Mouse (Mus musculus) kidney, postnatal 14 days (tissue): ENCODE measurements at regions not wholly inside any gene's neighbourhood (a gene's known extent, or its start where the extent isn't known, plus 50 kb on each side); places are given as distances from the start of the nearest gene placed in this dataset.
"Not testable (repeated sequence)": the region's sequence is repeated elsewhere in the genome, so short reads cannot be mapped to it uniquely, and the experiment has no call there.

ENCODE experiments used
- DNase-seq: peaks from one replicate; pipeline ENCODE4 v3.0.0; 2022; ENCODE audit warnings: mixed read lengths

DNA sequence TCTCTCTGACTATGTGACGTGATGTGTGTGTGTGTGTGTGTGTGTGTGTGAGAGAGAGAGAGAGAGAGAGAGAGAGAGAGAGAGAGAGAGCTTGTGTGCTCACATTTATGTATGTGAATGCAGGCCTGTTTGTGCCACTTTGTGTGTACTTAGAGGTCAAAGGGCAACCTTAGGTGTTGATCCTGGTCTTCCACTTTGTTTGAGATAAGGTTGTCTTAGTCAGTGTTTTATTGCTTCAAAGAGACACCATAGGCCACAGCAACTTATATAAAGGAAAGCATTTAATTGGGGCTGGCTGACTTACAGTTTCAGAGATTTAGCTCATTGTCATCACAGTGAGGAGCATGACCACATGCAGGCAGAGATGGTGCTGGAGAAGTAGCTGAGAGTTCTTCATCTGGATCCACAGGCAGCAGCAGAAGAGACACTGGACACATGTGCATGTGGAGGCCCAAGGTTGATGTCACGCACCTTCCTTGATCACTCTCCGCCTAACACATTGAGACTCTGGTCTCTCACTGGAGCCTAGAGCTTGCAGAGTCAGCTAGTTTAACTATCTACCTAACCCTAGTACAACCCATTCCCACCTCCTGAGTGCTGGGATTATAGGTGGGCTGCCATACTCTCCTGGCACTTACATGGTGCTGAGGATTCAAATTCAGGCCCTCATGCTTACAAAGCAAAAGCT, 85.9 kb upstream of the Eif4g2 start:
- not testable (repeated sequence) for DNase-seq

DNA sequence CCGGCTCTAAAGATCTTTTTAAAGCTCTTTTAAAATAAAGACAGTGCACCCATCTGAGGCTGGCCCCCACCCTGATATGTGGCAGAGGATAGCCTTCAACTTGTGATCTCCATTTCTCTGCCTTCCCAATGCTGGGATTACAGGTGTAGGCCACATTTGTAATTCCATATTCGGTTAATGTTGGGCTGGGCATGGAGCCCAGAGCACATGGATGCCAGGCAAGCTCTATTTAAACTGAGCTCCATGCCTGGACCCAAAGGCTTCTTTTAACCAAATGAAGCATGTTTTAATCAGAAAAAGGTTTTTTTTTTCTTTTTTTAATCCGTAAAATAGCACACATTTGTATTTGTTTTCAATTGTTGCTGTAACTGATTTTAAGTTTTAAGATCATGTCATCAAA, 82.2 kb upstream of the Eif4g2 start:
- no peak for DNase-seq

GRCm38 (mm10) chr7:111164276-111164675, 81.4 kb upstream of the Eif4g2 start:
- no peak for DNase-seq

- DNase-seq, result no peak
Observed at GRCm38 (mm10) chr7:111163861-111164260, 81.0 kb upstream of the Eif4g2 start.

DNA sequence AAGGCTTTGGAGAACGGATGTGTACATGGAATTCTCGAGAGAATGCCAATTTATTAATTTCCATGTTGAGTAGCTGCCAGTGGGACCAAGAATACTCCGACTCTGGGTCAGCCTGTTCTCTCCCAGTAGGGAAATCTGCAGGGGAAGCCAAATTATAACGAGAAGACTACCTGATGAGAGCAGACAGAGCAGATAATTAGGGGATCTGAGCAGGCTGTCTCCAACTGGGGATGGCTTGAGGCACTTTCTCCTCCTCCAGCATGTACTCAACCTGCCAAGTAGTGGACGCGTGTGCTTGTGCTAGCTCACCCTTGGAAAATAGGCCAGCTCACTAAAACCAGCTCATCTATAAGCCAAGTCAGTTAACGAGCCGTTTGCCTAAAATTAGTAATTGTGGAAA, 80.5 kb upstream of the Eif4g2 start:
- DNase-seq, result no peak

GRCm38 (mm10) chr7:111158791-111159286, 76.0 kb upstream of the Eif4g2 start:
- no peak for DNase-seq

DNA sequence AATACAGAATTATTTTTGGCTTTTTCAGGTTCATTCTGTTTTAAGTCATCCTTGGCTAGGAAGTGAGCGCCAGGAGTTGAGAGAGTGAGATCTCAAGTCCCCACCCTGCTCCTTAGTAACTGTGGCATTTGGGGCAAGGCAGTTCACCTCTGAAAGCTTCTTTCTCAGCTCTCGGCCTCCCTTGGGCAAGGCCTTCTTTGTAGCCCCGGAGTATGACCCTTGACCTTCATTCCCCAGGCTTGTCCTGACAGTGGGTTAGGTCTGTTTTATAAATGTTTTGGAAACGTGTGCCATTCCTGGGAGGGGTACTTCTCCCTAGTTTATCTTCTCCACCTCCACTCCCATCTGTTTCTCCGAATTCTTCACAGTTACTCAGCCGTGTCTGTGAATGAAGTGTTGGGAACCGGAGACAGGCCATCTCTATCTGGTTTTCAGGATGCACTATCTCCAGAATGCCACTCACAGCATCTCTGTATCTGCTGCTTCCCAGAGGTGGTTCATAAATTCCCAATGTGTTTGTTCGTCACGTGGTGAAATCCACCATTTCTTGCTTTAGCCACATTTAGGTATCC, 75.0 kb upstream of the Eif4g2 start:
- DNase-seq, result no peak

DNA sequence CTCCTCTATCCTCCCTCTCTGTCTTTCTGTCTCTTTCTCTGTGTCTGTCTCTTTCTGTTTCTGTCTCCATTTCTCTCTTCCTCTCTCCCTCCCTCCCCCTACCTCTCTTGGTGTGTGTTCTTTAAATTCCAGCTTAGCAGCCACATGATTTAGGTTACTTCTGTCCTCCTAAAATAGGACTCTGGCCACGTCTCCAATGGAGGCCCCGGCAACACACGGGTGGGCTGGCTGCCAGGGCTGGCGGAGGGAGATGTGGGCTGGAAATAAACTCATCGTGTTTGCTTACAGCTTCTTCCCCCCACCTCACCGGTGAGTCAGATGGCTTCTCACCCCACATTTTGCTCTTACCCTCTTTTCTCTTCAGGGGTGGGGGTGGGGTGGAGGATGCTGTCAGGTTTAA, 74.5 kb upstream of the Eif4g2 start:
- peak; percentile 57 for DNase-seq

GRCm38 (mm10) chr7:111156472-111157231, 73.8 kb upstream of the Eif4g2 start:
- peak; percentile 52 for DNase-seq

- no peak for DNase-seq
Observed at GRCm38 (mm10) chr7:111155995-111156394, 73.2 kb upstream of the Eif4g2 start.

GRCm38 (mm10) chr7:111154217-111154616, 71.4 kb upstream of the Eif4g2 start:
- DNase-seq, result no peak

DNA sequence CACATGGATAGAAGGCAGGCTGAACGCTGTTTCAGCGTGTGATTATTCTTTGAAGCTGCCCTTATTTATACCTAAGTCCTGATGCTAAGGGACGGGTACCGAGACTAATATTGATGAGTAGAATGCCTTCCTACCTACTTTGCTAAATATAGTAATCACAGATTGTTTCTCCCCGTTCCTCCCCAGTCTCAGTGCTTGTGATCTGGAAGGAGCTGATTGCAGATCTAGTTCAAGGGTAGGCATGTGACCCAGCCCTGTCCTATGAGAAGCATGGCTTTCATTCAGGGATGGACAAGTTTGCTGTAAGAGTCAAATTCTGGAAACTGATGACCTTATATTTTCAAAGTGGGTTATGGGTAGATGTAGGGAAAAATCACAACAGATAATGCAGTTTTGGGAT, 67.7 kb upstream of the Eif4g2 start:
- no peak for DNase-seq

DNA sequence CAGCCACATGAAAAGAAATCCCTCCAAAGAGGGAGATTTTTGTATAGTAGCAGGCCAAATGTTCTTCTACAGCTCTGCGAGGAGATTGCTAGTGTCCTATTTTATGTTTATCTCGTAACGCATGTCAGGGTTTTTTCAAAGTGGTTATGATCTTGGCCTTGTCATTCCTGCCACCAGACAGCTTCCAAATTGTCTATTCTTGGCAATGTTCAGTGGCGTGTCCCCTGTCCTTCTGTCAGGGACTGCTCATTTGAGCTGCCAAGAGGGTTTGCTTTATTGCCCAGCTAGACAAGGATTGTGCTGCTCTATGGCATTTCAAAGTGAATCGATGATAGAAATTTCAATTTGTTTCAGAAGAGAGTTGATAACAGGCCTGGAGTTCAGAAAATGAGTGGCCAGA, 67.3 kb upstream of the Eif4g2 start:
- no peak for DNase-seq

DNA sequence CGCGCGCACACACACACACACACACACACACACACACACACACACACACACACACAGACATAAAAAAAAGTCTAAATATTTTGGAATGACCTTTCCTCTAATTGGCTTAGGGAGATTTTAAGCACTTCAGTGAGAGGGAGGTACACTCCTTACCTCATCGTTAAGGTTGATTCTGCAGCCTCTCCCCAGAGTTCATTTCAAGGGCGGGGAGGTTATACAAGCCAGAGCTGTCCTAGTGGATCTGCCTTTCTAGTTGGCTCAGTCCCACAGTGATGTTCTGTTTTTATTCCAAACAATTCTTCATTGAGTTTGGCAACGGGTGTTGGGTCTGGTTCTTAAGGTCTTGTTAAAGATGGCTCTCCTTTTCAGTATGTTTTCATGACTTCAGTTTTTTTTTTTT, 64.8 kb upstream of the Eif4g2 start:
- DNase-seq, result no peak

DNA sequence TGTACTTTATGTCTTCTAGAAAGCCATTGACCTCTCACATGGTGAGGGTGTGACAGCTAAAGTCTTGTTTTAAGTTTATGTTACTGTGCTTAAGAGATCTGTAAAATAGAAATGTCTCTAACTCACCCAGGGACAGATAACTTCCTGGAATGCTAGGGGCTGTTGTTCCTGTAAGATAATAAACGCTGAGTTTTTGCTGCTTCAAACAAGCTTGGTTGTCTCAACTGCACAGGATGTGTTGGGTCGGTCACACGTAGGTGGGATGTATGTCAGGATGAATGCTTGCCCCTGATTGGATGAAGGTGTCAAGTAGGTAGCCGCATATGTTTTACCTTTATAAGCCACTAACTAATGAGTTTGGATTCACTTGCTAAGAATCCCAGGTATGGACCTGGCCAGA, 63.8 kb upstream of the Eif4g2 start:
- DNase-seq, result no peak

DNA sequence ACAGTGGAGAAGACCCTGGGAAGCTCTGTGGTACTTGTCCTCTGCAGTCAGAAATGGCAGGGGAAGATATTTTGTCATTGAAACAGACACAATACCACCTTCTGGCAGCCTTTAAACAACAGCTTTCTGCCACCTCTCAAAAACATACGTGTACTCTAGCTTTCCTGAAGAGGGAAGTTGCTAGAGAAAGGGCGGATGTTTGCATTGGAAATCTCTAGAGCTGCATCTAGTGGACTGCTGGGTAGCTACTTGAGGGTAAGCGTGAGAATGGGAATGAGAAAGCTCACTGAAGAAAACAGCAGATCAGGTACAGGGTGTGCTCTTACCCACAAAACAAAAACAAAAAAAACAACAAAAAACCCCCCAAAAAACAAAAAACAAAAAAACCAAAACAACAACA, 61.4 kb upstream of the Eif4g2 start:
- DNase-seq, result no peak

- no peak for DNase-seq
Observed at GRCm38 (mm10) chr7:111141285-111141965, 58.6 kb upstream of the Eif4g2 start.

DNA sequence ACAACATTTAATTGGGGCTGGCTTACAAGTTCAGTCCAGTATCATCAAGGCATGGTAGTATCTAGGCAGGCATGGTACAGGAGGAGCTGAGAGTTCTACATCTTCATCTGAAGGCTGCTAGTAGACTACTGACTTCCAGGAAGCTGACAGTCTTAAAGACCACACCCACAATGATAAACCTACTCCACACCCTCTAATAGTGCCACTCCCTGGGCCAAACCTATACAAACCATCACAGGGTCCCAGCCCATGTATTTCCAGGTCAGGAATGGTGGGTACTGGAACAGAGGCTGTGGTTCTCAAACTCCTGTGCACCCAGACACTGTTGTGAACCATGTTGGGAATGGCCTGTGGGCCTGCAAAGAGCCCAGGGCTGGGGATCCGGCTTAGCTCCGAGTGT, 55.2 kb upstream of the Eif4g2 start:
- DNase-seq, result no peak

DNA sequence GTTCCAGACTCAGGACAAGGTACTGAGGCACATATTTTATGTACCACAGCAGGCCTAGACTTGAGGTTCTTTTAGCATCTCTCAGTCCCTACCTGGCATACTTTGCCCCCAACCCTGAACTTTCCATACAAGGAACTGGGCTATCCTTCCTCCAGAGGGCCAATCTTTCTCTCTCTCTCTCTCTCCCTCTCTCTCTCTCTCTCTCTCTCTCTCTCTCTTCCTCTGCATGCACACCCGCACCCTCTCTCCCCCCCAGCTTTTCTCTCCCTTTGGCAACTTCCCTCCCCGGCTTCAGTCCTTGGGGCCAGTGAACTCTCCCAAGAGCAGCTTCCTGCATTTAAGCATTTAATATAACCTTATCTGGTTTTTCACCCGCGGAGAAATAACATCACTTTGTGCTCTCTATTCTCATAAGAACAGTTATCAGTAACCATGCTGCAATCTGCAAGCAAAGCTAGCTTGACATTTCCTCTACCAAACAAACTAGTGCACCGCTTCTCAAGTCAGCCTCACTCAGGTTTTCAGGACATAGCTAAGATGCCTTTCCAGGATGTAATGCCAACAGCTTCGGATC, 53.3 kb upstream of the Eif4g2 start:
- DNase-seq, result no peak

DNA sequence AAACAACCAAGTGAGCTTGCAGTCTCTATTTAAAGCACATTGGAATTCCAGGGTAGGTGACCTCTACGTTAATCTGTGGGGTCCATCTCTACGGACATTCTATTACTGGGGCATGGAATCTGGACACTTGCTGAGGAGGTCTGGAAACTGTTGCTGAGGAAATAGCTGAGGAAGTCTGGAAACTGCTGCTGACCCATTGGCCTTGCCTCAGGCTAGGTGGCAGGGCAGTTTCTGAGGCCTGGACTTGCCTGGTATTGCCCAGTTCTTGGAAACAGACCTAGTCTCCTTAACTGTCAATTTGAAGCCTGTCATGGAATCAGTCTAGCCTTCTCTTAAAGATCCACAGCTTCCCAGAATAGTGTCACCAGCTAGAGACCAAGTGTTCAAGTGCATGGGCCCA, 51.7 kb upstream of the Eif4g2 start:
- DNase-seq, result no peak
